Mouse (Mus musculus): ENCODE results near the gene Fbxo24.

GRCm38 (mm10) chr5:137649251-137649650, 20.4 kb upstream of the Fbxo24 start:
- TF ChIP-seq CTCF (conservative IDR thresholded peaks at IDR 0.05; ENCODE audit: low read length) = no peak
- no peak for TF ChIP-seq POU5F1 (IDR thresholded peaks at IDR 0.05; ENCODE audit: borderline replicate concordance, low read length)
- TF ChIP-seq NANOG (IDR thresholded peaks at IDR 0.05; ENCODE audit: borderline replicate concordance, low read length) = no peak
